Mouse (Mus musculus): ENCODE results near the gene Cdc42bpg. TPM values are rescaled to one million over a fixed set of nuclear protein-coding genes. Genes with fewer than 3 reads are reported as not detected.

Gene Cdc42bpg
- polyA plus RNA-seq, 1 experiment from 2014 or later = 0.22 TPM

GRCm38 (mm10) chr19:6321786-6322621, 15.7 kb downstream of the Cdc42bpg start:
- H3K9me3 ChIP-seq (replicated peaks) = no peaks in the 10 kb centered on the region
- WGBS = 87% methylated on average over 33 of the region's 33 CpGs
- no peak overlapping the region for H3K9ac ChIP-seq
- H3K27ac ChIP-seq = no peak overlapping the region
- ATAC-seq = no peak
- H3K4me3 ChIP-seq = no peak overlapping the region
- H3K4me2 ChIP-seq = no peak overlapping the region
- H3K27me3 ChIP-seq = no peaks in the 10 kb centered on the region
- H3K4me1 ChIP-seq = no peaks in the 10 kb centered on the region
- peaks cover 14% of the 10 kb centered on the region; the same call in 1 of the 2 replicates for H3K36me3 ChIP-seq (ENCODE audit: poor library complexity, severe bottlenecking)

GRCm38 (mm10) chr19:6324751-6325150, 18.5 kb downstream of the Cdc42bpg start:
- Histone ChIP-seq H3K9me3 (replicated peaks) (no peaks in the 10 kb centered on the region), H3K27ac (no peak overlapping the region), H3K4me3 (no peak overlapping the region), H3K4me2 (no peak overlapping the region), H3K27me3 (no peaks in the 10 kb centered on the region), H3K4me1 (no peaks in the 10 kb centered on the region), H3K36me3 (ENCODE audit: poor library complexity, severe bottlenecking) (0 out of 2 replicates have a peak, but pooled peaks cover 4% of the 10 kb centered on the region), H3K9ac (no peak overlapping the region; the same call in 1 of the 2 replicates)
- 79% methylated on average over 9 of the region's 9 CpGs for WGBS
- no peak for ATAC-seq

- Histone ChIP-seq H3K4me1 (peaks cover 16% of the 10 kb centered on the region), H3K9ac (no peak overlapping the region), H3K9me3 (replicated peaks) (no peaks in the 10 kb centered on the region), H3K4me2 (no peak overlapping the region), H3K36me3 (ENCODE audit: poor library complexity, severe bottlenecking) (no peaks in the 10 kb centered on the region), H3K27me3 (no peaks in the 10 kb centered on the region), H3K4me3 (no peak overlapping the region), H3K27ac (no peak overlapping the region)
- 72% methylated on average over 5 of the region's 5 CpGs for WGBS
- ATAC-seq = no peak
Observed at GRCm38 (mm10) chr19:6331178-6331577, 24.9 kb downstream of the Cdc42bpg start.

- Histone ChIP-seq H3K4me3 (no peak overlapping the region), H3K4me1 (peaks cover 23% of the 10 kb centered on the region), H3K9me3 (replicated peaks) (no peaks in the 10 kb centered on the region), H3K9ac (peak overlapping the region; percentile 41; the same call in 1 of the 2 replicates), H3K4me2 (peak overlapping the region; percentile 43), H3K27ac (no peak overlapping the region), H3K27me3 (no peaks in the 10 kb centered on the region), H3K36me3 (ENCODE audit: poor library complexity, severe bottlenecking) (peaks cover 4% of the 10 kb centered on the region)
- 21% methylated on average over 13 of the region's 13 CpGs for WGBS
- no peak for ATAC-seq
Observed at GRCm38 (mm10) chr19:6331719-6332516, 25.7 kb downstream of the Cdc42bpg start.

- Histone ChIP-seq H3K27me3 (no peaks in the 10 kb centered on the region), H3K36me3 (ENCODE audit: poor library complexity, severe bottlenecking) (peaks cover 25% of the 10 kb centered on the region), H3K4me3 (peak overlapping the region; percentile 78), H3K9ac (peak overlapping the region; percentile 89; the same call in 1 of the 2 replicates), H3K4me2 (peak overlapping the region; percentile 95), H3K9me3 (replicated peaks) (no peaks in the 10 kb centered on the region), H3K4me1 (peaks cover 35% of the 10 kb centered on the region), H3K27ac (peak overlapping the region; percentile 61)
- WGBS = 58% methylated on average over 9 of the region's 9 CpGs
- no peak for ATAC-seq
Observed at GRCm38 (mm10) chr19:6333761-6334595, 27.7 kb downstream of the Cdc42bpg start.

- WGBS = under 1% methylated on average over 39 of the region's 43 CpGs
- Histone ChIP-seq H3K9ac (peak within 1 kb of the TSS; percentile 89), H3K27ac (peak within 1 kb of the TSS; percentile 61), H3K4me3 (peak within 1 kb of the TSS; percentile 78), H3K4me1 (peaks cover 35% of the 10 kb centered on the region), H3K9me3 (replicated peaks) (no peaks in the 10 kb centered on the region), H3K36me3 (ENCODE audit: poor library complexity, severe bottlenecking) (peaks cover 33% of the 10 kb centered on the region), H3K4me2 (peak within 1 kb of the TSS; percentile 95), H3K27me3 (no peaks in the 10 kb centered on the region)
- ATAC-seq = peak; percentile 95
Observed at GRCm38 (mm10) chr19:6334673-6335457, 28.6 kb downstream of the Cdc42bpg start, which contains the start of gene Men1. Gene Men1, plus strand, starts transcription at chr19:6334979.

GRCm38 (mm10) chr19:6335458-6335827, 29.2 kb downstream of the Cdc42bpg start:
- ATAC-seq = no peak; the same call in 1 of the 2 replicates
- H3K27ac ChIP-seq = peak overlapping the region; percentile 52
- H3K27me3 ChIP-seq = no peaks in the 10 kb centered on the region
- under 1% methylated on average over 24 of the region's 25 CpGs for WGBS
- H3K9me3 ChIP-seq (replicated peaks) = no peaks in the 10 kb centered on the region
- peak overlapping the region; percentile 78 for H3K4me3 ChIP-seq
- H3K4me2 ChIP-seq = peak overlapping the region; percentile 95
- H3K9ac ChIP-seq = peak overlapping the region; percentile 89
- peaks cover 39% of the 10 kb centered on the region for H3K36me3 ChIP-seq (ENCODE audit: poor library complexity, severe bottlenecking)
- peaks cover 37% of the 10 kb centered on the region for H3K4me1 ChIP-seq

GRCm38 (mm10) chr19:6336920-6337319, 30.7 kb downstream of the Cdc42bpg start:
- 93% methylated on average over 10 of the region's 10 CpGs for WGBS
- no peaks in the 10 kb centered on the region for H3K9me3 ChIP-seq (replicated peaks)
- H3K9ac ChIP-seq = peak overlapping the region; percentile 89

GRCm38 (mm10) chr19:6338171-6338570, 31.9 kb downstream of the Cdc42bpg start:
- 93% methylated on average over 7 of the region's 7 CpGs for WGBS
- ATAC-seq = no peak
- Histone ChIP-seq H3K4me1 (peaks cover 48% of the 10 kb centered on the region), H3K4me3 (no peak overlapping the region), H3K27me3 (no peaks in the 10 kb centered on the region), H3K9ac (no peak overlapping the region), H3K9me3 (replicated peaks) (no peaks in the 10 kb centered on the region), H3K4me2 (no peak overlapping the region), H3K36me3 (ENCODE audit: poor library complexity, severe bottlenecking) (peaks cover 43% of the 10 kb centered on the region), H3K27ac (no peak overlapping the region)

More at GRCm38 (mm10) chr19:6336920-6337319, 30.7 kb downstream of the Cdc42bpg start:
- ATAC-seq = no peak
- Histone ChIP-seq H3K27ac (no peak overlapping the region), H3K4me1 (peaks cover 49% of the 10 kb centered on the region), H3K4me3 (peak overlapping the region; percentile 78; the same call in 1 of the 2 replicates), H3K36me3 (ENCODE audit: poor library complexity, severe bottlenecking) (peaks cover 39% of the 10 kb centered on the region), H3K27me3 (no peaks in the 10 kb centered on the region), H3K4me2 (peak overlapping the region; percentile 95)

GRCm38 (mm10) chr19:6338716-6339115, 32.5 kb downstream of the Cdc42bpg start:
- no peaks in the 10 kb centered on the region for H3K9me3 ChIP-seq (replicated peaks)
- no peak overlapping the region for H3K4me3 ChIP-seq
- no peak overlapping the region for H3K27ac ChIP-seq
- no peaks in the 10 kb centered on the region for H3K27me3 ChIP-seq
- H3K36me3 ChIP-seq (ENCODE audit: poor library complexity, severe bottlenecking) = peaks cover 46% of the 10 kb centered on the region
- no peak for ATAC-seq
- peaks cover 48% of the 10 kb centered on the region for H3K4me1 ChIP-seq
- no peak overlapping the region for H3K4me2 ChIP-seq
- H3K9ac ChIP-seq = no peak overlapping the region
- 90% methylated on average over 11 of the region's 11 CpGs for WGBS

- Histone ChIP-seq H3K4me3 (no peak overlapping the region), H3K9ac (no peak overlapping the region), H3K4me1 (peaks cover 46% of the 10 kb centered on the region), H3K9me3 (replicated peaks) (no peaks in the 10 kb centered on the region), H3K27me3 (no peaks in the 10 kb centered on the region), H3K27ac (no peak overlapping the region), H3K36me3 (ENCODE audit: poor library complexity, severe bottlenecking) (peaks cover 51% of the 10 kb centered on the region), H3K4me2 (no peak overlapping the region)
- WGBS = 96% methylated on average over 6 of the region's 6 CpGs
- no peak for ATAC-seq
Observed at GRCm38 (mm10) chr19:6339191-6339590, 32.9 kb downstream of the Cdc42bpg start.
